Mouse (Mus musculus): ENCODE results near the gene Olfr678. TPM values are rescaled to one million over a fixed set of nuclear protein-coding genes. Genes with fewer than 3 reads are reported as not detected.
"Not testable (repeated sequence)": the region's sequence is repeated elsewhere in the genome, so short reads cannot be mapped to it uniquely, and the experiment has no call there.

Gene Olfr678
- polyA plus RNA-seq (2012; rRNA removed), result not detected in 2 replicates

DNA sequence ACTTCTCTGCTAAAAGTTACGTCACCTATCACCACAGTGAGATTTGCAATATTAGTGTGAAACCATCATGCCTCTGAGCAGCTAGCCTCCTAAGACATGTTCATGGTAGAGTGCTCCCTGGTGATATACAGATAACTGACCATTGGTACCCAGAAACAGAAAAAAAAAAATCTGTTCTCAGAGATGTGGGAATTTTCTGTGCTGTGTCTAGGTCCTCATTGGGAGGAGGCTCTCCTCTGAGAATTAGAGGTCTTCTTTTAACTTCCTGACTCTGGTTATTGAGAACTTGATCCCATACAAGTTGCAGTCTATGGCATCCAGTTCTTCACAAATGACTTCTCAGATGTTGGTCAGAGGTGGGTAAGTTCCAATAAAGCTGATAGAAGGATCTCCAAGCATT is at the start of gene Olfr678:
Gene Olfr678 (plus strand): TSS at position 301 of the 400 bp plus-strand sequence.
- DNase-seq (ENCODE audit: extremely low spot score in 1 of 2, low spot score in 1 of 2), result no peak

DNA sequence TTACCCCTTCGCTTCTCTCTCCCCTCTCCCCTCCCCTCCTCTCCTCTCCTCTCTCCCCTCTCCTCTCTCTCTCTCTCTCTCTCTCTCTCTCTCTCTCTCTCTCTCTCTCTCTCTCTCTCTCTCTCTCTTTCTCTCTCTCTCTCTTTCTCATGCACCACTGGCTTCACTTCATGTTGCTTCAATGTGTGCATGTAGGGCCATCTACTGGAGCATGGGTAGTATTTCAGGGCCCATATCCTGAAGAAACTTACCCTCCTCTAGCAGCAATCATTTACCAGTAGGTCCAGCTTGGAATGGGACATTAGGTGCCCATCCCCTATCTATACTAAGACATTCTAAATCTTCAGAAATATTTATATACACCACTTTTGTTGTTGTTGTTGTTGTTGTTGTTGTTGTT is 41.7 kb upstream of the Olfr678 start:
- DNase-seq (ENCODE audit: extremely low spot score in 1 of 2, low spot score in 1 of 2), result peak in 1 of 2 experiments; percentile 2

DNA sequence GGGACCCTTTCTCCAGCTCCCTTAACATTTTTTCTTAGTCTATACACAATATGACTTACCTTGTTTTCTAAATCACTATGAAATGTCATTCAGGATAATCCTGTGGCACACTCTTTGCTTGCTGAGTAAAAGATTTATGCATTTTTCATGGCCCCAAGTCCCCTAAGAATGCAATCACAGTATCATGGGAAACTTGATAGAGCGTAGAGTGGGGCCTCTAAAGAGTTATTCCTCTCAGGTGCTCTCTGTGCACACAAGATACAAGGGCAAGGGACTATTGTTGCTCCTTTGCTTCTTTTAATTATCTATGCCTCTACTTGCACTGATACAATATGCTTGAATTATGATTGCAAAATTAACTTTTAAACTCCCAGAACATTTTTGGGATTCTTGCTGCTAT is 35.9 kb upstream of the Olfr678 start, which contains the start of gene Olfr675:
Gene Olfr675 (minus strand): TSS at position 101 of the 400 bp plus-strand sequence.
- DNase-seq (ENCODE audit: extremely low spot score in 1 of 2, low spot score in 1 of 2), result no peak

DNA sequence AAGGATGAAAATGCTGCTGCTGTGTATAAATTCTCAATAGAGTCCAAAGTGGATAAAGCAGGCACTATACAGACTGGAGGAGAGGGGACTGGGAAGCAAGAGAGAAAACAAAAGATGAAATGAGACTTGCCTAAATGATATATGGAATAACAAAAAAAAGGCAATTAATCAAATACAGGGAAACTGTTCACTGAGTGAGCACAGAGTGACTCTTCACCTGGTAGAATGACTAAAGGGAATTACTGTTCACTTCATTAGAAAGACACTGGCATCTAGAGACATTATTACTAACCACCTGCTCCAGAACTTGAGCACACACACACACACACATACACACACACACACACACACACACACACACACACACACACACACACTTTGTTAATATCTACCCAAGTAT is 31.9 kb upstream of the Olfr678 start, which contains the start of gene Olfr676:
Gene Olfr676 (plus strand): TSS at position 301 of the 400 bp plus-strand sequence.
- no peak for DNase-seq (ENCODE audit: extremely low spot score in 1 of 2, low spot score in 1 of 2)

DNA sequence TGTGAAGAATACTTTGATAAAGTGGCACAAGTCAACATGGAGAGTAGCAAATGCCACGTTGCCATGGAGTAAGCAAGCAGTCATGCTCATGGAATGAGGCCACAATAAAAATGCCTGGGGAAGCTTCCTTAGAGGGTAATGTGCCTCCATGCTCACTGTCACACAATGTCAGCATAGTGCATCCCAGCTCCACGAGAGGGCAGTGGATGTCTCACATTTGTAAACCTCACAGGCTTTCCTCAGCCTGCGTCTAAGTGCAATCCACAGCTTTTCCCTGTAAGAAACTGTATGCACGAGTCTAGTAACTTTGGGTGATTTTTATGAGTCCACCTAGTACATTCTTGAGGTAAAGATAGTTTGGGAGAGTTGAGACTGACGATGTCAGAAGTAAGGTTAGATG is 30.4 kb upstream of the Olfr678 start:
- not testable (repeated sequence) for DNase-seq (ENCODE audit: extremely low spot score in 1 of 2, low spot score in 1 of 2)

DNA sequence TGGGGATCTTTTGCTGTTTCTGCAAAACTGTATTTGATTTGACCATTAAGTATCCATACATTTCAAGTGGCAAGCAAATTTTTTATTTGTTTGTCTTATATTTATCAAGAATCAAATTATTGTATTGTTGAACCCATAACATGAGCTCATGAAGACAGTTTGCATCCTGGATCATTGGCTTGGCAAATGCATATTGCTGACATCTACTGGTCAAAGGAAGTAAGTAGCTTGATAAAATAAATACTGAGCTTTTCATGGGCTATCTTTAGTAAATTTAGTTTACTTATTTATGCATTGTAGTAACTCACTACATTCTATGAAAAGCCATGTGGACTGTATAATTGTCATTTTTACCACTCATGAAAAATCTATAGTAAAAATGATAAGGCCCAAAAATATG is 5.3 kb upstream of the Olfr678 start:
- DNase-seq (ENCODE audit: extremely low spot score in 1 of 2, low spot score in 1 of 2), result no peak

DNA sequence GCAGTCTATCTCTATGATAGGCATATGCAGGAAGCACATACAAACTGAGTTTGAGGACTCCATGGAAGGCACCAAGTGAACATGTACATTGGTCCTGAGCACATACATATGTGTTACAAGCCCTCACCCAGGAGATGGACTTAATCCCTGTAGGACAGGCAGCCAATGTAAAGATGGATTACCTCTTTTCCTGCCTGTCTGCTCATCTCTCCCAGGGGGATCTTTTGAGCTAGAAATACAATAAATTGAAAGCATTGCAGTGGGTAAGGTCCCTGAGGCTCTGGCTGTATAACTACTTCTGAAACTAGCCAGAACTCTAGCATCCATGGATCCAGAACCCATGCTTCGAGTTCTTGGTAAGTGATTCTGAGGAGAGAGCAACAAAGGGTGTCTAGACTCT is 16.6 kb downstream of the Olfr678 start, which contains the start of gene Olfr679:
Gene Olfr679 (plus strand): TSS at position 301 of the 400 bp plus-strand sequence.
- no peak for DNase-seq (ENCODE audit: extremely low spot score in 1 of 2, low spot score in 1 of 2)

DNA sequence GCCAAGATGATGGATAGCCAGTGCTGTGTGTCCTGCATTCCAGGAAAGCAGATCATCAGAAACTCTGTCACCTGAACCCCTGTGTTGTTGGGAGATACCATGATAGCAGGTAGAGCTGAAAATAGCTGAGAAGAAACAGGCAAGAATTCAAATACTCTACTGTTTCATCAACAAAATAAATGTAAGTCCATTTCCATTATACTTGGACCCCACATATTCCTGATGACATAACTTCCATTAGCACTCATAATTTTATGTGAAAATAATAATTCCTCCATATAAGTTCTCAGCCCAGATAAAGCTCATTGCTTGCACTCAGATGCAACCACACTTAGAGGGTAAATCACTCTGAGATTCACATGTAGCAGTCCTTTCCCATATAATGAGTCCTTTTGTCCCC is 28.4 kb downstream of the Olfr678 start, which contains the start of gene Olfr680-ps1:
Gene Olfr680-ps1 (minus strand): TSS at position 101 of the 400 bp plus-strand sequence.
- DNase-seq (ENCODE audit: extremely low spot score in 1 of 2, low spot score in 1 of 2), result not testable (repeated sequence)

DNA sequence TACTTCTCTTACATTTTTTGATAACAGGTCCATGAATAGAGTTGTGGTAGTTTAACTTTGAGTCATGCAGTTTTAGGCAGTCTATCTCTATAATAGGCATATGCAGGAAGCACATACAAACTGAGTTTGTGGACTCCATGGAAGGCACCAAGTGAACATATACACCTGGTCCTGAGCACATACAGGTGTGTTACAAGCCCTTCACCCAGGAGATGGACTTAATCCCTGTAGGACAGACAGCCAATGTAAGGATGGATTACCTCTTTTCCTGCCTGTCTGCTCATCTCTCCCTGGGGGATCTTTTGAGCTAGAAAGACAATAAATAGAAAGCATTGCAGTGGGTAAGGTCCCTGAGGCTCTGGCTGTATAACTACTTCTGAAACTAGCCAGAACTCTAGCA is 52.3 kb downstream of the Olfr678 start, which contains the start of gene Olfr681:
Gene Olfr681 (plus strand): TSS at position 301 of the 400 bp plus-strand sequence.
- no peak for DNase-seq (ENCODE audit: extremely low spot score in 1 of 2, low spot score in 1 of 2)

Other genes with a start within 250 kb of the Olfr678 start
- gene Usp17lb, start 221.9 kb upstream of the Olfr678 start, polyA plus RNA-seq (2012; rRNA removed), result not detected in 2 replicates
- not detected in 2 replicates for gene Usp17la, start 207.5 kb upstream of the Olfr678 start, polyA plus RNA-seq (2012; rRNA removed)
- not detected in 2 replicates for gene Olfr665, start 186.4 kb upstream of the Olfr678 start, polyA plus RNA-seq (2012; rRNA removed)
- not detected in 2 replicates for gene Olfr666, start 168.5 kb upstream of the Olfr678 start, polyA plus RNA-seq (2012; rRNA removed)
- gene Olfr667, start 143.0 kb upstream of the Olfr678 start, polyA plus RNA-seq (2012; rRNA removed), result not detected in 2 replicates
- not detected in 2 replicates for gene Olfr668, start 136.4 kb upstream of the Olfr678 start, polyA plus RNA-seq (2012; rRNA removed)
- 0.23 TPM in 1 of 2 replicates, not detected in the other for gene Olfr669, start 130.2 kb upstream of the Olfr678 start, polyA plus RNA-seq (2012; rRNA removed)
- not detected in 2 replicates for gene Olfr670, start 101.9 kb upstream of the Olfr678 start, polyA plus RNA-seq (2012; rRNA removed)
- gene Olfr671, start 85.3 kb upstream of the Olfr678 start, polyA plus RNA-seq (2012; rRNA removed), result not detected in 2 replicates
- not detected in 2 replicates for gene Olfr672, start 62.4 kb upstream of the Olfr678 start, polyA plus RNA-seq (2012; rRNA removed)
- not detected in 2 replicates for gene Olfr675, start 36.0 kb upstream of the Olfr678 start, polyA plus RNA-seq (2012; rRNA removed)
- 0.19 TPM in 1 of 2 replicates, not detected in the other for gene Olfr676, start 31.8 kb upstream of the Olfr678 start, polyA plus RNA-seq (2012; rRNA removed)
- not detected in 2 replicates for gene Olfr677, start 13.1 kb upstream of the Olfr678 start, polyA plus RNA-seq (2012; rRNA removed)
- not detected in 2 replicates for gene Olfr679, start 16.7 kb downstream of the Olfr678 start, polyA plus RNA-seq (2012; rRNA removed)
- not detected in 2 replicates for gene Olfr680-ps1, start 28.3 kb downstream of the Olfr678 start, polyA plus RNA-seq (2012; rRNA removed)
- gene Olfr681, start 52.4 kb downstream of the Olfr678 start, polyA plus RNA-seq (2012; rRNA removed), result 0.19 TPM in 1 of 2 replicates, not detected in the other
- 0.15 TPM in 1 of 2 replicates, not detected in the other for gene Olfr683, start 82.5 kb downstream of the Olfr678 start, polyA plus RNA-seq (2012; rRNA removed)
- 0.11 TPM in 1 of 2 replicates, not detected in the other for gene Olfr684, start 99.2 kb downstream of the Olfr678 start, polyA plus RNA-seq (2012; rRNA removed)
- 0.06 TPM in 1 of 2 replicates, not detected in the other for gene Olfr685, start 121.5 kb downstream of the Olfr678 start, polyA plus RNA-seq (2012; rRNA removed)
- gene Olfr686, start 143.0 kb downstream of the Olfr678 start, polyA plus RNA-seq (2012; rRNA removed), result 0.04 TPM in 1 of 2 replicates, not detected in the other
- gene Olfr688, start 223.6 kb downstream of the Olfr678 start, polyA plus RNA-seq (2012; rRNA removed), result not detected in 2 replicates
- gene Olfr689, start 246.7 kb downstream of the Olfr678 start, polyA plus RNA-seq (2012; rRNA removed), result not detected in 2 replicates

Measured in frontal cortex, adult 2 months (tissue).